Mouse (Mus musculus) ZHBTc4 (cell line): Measurements from ENCODE around the gene Lhx1.

Experiments used
- DNase-seq: peaks from one replicate; pipeline ENCODE4 v3.0.0-alpha.2; 2011; ENCODE audit warnings: low read depth, low spot score

The Lhx1 gene

GRCm38 (mm10) chr11:84496901-84497300, 28.4 kb downstream of the Lhx1 start:
- DNase-seq = no peak

DNA sequence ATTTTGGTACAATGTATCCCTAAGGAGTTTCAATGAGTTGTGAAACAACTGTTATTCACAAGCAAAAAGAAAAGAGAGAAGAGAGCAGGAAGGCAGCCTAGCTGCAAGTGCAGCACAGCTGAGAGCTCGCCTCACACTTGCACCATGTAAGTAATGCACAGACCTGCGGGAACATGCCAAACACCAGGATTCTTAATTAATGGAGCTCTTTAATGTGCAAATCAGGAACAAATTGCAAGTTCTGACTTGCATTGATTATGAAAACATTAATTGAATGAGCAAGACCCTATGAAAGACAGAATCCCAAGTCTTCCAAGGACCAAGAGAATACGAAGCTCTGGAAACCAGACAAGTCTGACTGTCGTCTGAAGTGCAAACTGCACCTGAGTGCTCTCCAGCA, 29.6 kb downstream of the Lhx1 start:
- DNase-seq = no peak

DNA sequence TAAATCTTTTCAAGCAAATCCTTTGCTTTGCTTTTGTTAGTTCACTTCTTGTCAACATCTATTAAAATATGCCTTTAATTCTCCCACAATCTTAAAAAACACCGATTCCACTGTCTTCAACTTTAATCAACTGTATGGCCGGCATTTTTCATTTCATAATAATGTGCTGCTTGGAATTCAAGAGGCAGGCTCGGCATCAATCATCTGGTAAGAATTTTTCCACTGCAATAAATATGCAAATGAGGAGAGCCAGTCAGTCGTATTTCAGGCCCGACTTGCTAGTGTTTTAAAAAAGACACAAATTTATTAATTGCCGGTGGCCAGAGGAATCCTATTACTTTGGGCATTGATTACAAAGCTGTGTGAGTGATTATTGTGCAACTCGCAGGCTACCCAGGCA, 43.7 kb downstream of the Lhx1 start:
- no peak for DNase-seq

DNA sequence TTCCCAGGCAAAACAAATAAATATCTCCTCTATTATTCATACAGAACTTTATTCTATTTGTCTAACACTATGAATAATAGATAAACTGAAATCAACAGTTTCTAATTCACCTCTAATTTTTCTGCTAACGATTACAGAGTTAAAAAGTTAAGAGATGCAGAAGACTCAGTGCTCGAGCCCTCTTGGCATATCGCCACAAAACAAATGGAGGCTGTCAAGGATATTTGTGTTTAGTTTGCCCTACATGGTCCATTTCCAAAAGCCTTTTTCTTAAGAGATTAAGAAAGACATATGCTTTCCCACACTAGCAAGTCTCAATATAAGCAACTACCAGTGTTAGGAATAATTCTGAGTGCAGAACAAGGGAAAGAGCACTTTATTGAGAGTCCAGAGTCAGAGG, 44.9 kb downstream of the Lhx1 start:
- no peak for DNase-seq

DNA sequence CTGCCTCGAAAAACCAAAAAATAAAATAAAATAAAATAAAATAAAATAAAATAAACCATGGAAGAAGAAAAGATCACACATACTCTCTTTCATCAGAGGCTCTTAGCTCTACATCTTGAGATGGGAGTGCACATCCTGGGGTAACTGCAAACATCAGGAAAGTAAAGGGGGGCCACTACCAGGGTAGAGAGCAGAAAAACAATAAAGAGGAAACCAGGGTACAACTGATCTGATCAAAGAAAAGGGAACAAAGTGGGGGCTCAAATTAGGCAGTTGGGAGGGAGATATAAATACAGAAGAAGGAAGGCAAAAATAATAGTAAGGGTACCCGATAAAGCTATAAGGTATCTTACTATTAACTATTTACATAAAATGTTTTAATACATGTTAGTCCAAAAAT, 48.7 kb downstream of the Lhx1 start:
- DNase-seq = no peak

DNA sequence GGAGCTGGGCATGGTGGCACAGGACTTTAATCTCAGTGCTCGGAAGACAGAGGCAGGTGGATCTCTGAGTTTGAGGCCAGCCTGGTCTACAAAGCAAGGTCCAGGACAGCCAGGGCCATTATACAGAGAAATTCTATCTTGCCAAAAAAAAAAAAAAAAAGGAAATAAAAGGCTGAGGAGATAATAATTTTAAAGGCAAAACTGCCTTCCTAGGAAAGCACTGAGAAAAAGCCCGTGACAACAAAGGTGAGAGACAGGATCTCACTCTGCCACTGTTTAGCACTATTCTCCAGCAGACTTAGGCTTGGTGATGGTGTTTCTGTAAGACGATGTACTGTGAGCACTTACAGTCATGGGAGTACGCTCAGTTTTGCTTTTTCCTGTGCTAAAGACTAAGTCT, 49.3 kb downstream of the Lhx1 start:
- no peak for DNase-seq

GRCm38 (mm10) chr11:84473093-84473667, 52.2 kb downstream of the Lhx1 start:
- no peak for DNase-seq
